Mouse (Mus musculus) spleen, adult 2 months (tissue): Measurements from ENCODE around the gene Prss41.

Experiments
- CTCF ChIP-seq: fragments of 200-500 bp; IDR thresholded peaks from 2 replicates; pipeline ENCODE4 v1.5.1; 2011; ENCODE audit warnings: mild to moderate bottlenecking, inconsistent platforms; ENCODE audit not compliant: insufficient read depth, insufficient read length, insufficient replicate concordance; ENCODE audit errors: extremely low read depth
- POLR2A ChIP-seq: fragments of 200-500 bp; IDR thresholded peaks from 2 replicates; pipeline ENCODE4 v1.6.1; 2011; ENCODE audit warnings: low read depth, low read length, inconsistent platforms

DNA sequence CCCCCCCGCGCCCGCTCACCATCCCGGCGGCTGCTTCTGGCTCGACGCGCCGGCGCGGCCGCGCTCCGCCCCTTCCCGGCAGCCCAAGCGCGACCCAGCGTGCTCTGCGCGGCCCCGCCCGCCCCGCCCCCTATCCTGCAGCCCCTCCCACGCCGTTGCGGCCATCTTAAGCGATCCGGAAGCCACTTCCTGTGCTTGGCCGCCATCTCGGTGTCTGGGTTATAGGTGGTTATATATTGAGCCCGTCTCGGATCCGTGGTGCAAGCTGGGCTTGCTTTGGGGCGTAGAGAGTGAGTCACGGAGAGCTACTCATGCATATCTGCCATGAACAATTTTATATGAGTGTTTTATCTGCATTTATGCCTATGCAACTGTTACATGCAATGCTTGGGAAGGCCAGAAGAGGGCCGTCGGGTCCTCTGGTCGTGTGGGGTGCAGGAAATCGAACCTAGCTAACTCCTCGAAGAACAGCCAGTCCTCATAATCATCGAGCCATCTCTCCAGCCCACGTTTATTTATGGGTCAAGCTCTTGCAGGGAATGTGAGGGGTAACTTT is 14.8 kb downstream of the Prss41 start, which contains the start of gene Elob:
- TF ChIP-seq POLR2A = peak; percentile 11; the same call in 1 of the 2 replicates
- TF ChIP-seq CTCF = peak; percentile 21; the same call in 1 of the 2 replicates
